Mouse (Mus musculus) erythroblast, adult 5-6 weeks (primary cell): ENCODE measurements at regions not wholly inside any gene's neighbourhood (a gene's known extent, or its start where the extent isn't known, plus 50 kb on each side); places are given as distances from the start of the nearest gene placed in this dataset.
"Not testable (repeated sequence)": the region's sequence is repeated elsewhere in the genome, so short reads cannot be mapped to it uniquely, and the experiment has no call there.

Source experiments
- ATAC-seq: replicated peaks from 2 replicates; pipeline ENCODE4 v1.8.0; 2016; ENCODE audit warnings: moderate number of reproducible peaks, mild to moderate bottlenecking, moderate TSS enrichment, inconsistent platforms; ENCODE audit not compliant: poor library complexity, low FRiP score, severe bottlenecking

DNA sequence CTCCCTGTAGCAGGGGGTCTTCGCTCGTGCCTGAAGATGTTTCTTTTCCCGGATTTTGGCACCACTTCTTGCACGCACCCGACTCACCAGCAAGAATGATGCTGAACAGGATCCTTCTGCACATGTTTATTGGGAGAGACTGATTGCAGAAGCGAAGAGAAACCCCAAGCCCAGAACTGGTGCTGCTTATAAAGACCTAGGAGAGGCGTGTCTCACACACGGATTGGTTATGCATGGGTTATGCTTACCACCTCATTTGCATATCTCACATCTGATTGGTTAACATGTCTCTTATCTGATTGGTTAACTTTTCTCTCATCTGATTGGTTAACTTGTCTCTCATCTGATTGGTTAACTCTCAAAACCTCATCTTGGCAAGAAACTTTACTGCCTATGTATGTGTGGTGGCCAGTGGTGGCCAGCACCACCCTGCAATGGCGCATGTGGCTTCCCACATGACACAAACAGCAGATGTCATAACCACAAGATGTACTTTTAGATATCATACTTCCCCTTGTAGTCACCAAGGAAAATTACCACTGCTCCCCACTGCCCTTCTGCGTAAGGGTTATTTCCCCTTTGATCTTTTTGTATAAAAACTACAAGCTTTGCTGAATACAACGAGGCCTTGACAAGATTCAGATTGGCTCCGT, 125.8 kb upstream of the Ubl3 start:
- ATAC-seq, result not testable (repeated sequence)

- no peak for ATAC-seq
Observed at GRCm38 (mm10) chr5:148674281-148674680, 121.7 kb upstream of the Ubl3 start.

- ATAC-seq, result no peak
Observed at GRCm38 (mm10) chr5:148662281-148662741, 109.7 kb upstream of the Ubl3 start.

DNA sequence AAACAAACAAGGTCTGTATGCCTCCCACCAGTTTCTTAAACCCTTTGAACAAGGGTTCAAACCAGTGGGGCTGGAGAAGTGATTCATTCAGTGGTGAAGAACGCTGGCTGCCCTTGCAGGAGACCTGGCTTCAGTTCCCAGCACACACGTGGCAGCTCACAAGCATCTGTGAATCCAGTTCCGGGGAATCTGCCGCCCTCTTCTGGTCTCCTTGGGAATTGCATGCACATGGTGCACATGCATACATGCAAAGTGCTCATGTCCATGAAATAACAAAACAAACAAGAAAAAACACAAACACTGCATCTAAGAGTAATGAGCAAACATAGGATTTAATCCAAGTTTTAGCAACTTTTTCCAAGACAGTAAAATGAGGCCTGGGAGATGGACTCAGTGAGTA, 108.5 kb upstream of the Ubl3 start:
- no peak for ATAC-seq

DNA sequence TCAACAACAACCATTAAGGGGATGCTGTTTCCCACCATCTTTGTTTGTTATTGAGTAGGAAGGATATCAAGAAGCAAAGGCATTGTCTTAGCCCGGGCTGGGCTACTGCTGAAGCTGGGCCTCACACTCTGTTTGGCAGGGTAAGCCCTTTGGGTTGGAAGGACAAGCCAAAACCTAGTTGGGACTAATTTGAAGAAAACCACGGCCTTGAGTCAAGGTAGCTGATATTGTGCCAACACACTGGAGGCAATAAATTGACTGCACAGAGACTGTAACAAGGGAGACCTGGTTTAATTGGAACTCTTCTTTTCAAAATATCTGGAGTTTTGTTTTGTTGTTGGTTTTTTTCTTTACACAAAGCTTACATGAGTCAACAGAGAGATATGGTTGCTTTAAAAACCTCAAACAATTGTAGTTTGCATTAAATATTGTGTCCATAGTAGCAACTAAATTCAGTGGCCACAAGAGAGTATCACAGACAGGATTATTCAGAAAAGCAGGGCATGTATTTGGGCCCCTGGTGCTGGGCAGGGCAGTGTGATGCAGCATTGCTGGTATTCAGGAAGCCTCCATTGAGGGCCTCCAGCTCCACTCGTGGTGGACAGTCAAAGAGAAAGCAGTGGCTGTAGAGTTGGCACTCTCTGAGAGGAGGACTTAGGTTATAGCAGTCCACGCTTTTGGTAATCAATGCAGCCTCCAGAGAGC, 105.5 kb upstream of the Ubl3 start:
- no peak for ATAC-seq

DNA sequence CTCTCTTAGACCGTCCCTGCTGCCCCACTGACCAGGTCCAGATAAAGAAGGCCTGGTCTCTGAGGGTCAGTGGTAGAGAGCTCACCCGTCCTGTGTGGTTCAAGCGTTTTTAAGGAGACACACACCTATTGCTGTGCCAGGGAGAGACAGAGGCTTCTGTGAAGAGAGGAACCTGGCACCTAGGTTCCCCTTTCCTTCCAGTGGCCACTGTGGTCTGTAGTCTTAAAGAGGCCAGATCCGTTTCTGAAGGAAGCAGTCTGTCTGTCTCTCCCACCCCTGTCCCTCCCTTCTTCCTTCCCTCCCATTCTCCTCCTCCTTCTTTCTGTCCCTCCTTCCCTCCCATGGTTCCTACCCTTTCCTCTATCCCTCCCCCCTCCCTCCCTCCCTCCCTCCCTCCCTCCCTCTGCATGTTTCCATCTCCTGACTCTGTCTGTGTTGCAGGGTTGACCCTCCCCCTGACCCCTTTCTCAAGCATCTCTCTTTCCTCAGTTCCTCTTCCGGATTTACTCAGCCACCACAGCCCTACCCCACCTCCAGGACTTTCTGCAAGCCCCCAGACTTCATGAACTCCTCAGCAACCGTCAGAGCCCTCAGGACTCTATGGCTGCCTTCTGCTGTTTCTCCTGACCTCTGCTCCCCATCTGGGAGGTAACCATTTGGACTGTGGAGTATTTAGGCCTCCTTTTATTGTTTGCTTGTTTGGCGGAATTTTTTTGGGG, 100.1 kb upstream of the Ubl3 start:
- ATAC-seq, result no peak

DNA sequence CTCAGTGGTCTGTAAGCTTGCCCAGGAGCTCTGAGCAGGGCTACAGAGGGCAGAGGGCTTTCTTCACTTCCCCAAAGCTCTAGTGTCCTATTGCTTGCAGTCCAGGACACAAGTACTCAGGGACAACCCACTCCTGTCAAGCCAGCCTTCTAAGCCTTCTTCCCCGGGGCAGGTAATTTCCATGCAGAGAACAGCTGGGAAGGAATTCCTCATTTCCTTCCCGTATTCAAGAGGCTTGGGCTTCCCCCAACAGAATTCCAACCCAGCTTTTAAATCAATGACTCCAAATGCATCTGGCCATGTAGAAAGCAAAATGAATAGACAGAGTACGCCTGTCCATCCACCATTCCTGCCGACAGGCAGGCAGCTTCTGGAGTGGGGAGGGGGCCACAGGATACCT, 99.1 kb upstream of the Ubl3 start:
- no peak for ATAC-seq

GRCm38 (mm10) chr5:148649573-148649972, 97.0 kb upstream of the Ubl3 start:
- ATAC-seq, result not testable (repeated sequence)

- no peak for ATAC-seq
Observed at GRCm38 (mm10) chr5:148649123-148649522, 96.5 kb upstream of the Ubl3 start.

GRCm38 (mm10) chr5:148647644-148648043, 95.1 kb upstream of the Ubl3 start:
- no peak for ATAC-seq

DNA sequence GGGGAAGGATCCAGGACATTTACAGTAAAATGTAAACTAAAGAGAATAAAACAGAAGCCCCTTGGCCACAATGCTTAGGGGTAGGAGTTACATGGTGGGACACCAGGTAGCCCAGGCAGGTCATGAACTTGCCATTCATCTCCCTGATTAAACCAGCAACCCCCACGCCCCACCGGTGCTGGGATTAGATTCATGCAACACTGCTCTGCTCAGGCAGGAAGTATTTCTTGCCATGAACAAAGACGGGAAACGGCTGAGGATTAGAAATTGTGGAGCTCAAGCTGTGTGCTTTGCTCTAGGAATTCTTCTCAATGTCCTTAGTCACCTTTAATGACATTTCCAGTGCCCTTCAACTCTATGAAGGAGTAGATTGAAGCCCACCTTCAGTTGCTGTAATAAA, 93.2 kb upstream of the Ubl3 start:
- no peak for ATAC-seq

- ATAC-seq, result no peak
Observed at GRCm38 (mm10) chr5:148645191-148645681, 92.6 kb upstream of the Ubl3 start.

DNA sequence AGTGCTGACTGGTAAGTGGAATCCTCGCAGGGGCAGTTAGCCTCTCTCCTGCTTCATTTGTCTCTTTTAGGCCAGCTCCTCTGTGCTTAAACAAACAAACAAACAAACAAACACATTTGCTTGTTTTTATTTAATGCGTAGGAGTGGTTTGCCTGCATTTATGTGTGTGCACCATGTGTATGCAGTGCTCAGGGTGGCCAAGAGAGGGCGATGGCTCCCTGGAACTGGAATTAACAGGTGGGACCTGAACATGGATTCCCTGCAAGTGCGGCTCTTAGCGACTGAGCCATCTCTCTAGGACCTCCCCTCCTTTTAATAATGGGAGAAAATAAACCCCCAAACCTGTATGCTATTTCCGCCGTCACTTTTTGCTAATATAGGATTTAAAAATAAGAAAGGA, 91.8 kb upstream of the Ubl3 start:
- ATAC-seq, result no peak

GRCm38 (mm10) chr5:148641652-148642395, 89.2 kb upstream of the Ubl3 start:
- ATAC-seq, result no peak

- no peak for ATAC-seq
Observed at GRCm38 (mm10) chr5:148640523-148640922, 87.9 kb upstream of the Ubl3 start.

GRCm38 (mm10) chr5:148634919-148635356, 82.3 kb upstream of the Ubl3 start:
- no peak for ATAC-seq

- ATAC-seq, result no peak
Observed at GRCm38 (mm10) chr5:148633999-148634398, 81.4 kb upstream of the Ubl3 start.

DNA sequence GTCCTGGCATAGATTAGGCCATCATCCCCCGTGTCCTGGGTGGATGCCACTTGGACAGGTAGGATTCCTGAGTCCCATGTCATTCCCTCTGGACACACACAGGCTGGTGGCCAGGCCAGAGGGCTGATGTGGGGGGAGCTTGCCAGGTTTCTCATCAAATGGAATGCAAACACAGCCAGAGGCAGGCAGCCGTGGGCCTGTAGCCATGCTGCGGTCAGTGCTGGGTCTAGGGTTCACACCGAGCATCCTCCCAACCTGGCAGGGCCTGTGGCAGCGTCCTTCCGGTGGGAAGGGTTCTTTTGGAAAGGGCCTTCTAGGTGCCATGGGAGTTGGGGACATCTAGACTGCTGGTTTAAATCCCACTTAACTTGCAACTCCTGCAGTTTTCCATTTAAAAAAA, 80.7 kb upstream of the Ubl3 start:
- no peak for ATAC-seq

- no peak for ATAC-seq
Observed at GRCm38 (mm10) chr5:148632516-148633170, 80.1 kb upstream of the Ubl3 start.

DNA sequence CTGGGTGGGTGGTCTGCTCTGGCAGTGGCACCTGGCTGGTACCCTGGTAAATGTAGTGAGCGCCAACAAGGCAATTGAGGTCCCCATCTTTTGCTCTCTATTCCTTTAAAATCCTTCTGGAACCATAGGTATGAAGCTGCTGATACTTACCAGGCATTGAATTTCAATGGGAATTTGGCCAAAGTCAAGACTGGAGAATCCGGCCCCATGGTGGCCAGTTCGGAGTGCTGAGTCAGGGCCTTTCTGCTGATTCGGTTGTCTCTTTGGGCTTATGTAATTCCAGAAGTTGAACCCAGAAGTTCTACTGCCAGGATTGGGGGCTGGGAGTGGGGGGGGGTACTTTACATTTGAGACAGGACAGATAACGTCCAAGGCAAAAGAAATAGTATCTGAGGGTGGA, 79.0 kb upstream of the Ubl3 start:
- ATAC-seq, result no peak
